Mouse (Mus musculus): ENCODE results near the gene Olfr209. TPM values are rescaled to one million over a fixed set of nuclear protein-coding genes. Genes with fewer than 3 reads are reported as not detected.
"Not testable (repeated sequence)": the region's sequence is repeated elsewhere in the genome, so short reads cannot be mapped to it uniquely, and the experiment has no call there.

The Olfr209 gene
- polyA plus RNA-seq, 1 experiment, result not detected

- Histone ChIP-seq H3K4me3 (replicated peaks; ENCODE audit: control insufficient read depth, low read depth, low read length) (no peak overlapping the region), H3K27ac (ENCODE audit: control insufficient read depth, insufficient read depth, low read depth, low read length, poor library complexity) (no peak overlapping the region), H3K4me1 (ENCODE audit: control insufficient read depth, insufficient read depth, low read length) (no peaks in the 10 kb centered on the region)
- no peak for TF ChIP-seq CTCF (IDR thresholded peaks at IDR 0.05; ENCODE audit: control insufficient read depth, insufficient read depth, low read length)
- no peak for TF ChIP-seq POLR2A (IDR thresholded peaks at IDR 0.05; ENCODE audit: borderline replicate concordance, control insufficient read depth, low read depth, low read length)
- WGBS, result 54% methylated on average over 3 of the region's 3 CpGs
These were observed 29.5 kb upstream of the Olfr209 start for GRCm38 (mm10) chr16:59393300-59393699.

GRCm38 (mm10) chr16:59349146-59349545, 14.6 kb downstream of the Olfr209 start, which contains the start of gene Olfr206:
Gene Olfr206, minus strand, starts transcription at chr16:59349246.
- Histone ChIP-seq H3K4me1 (ENCODE audit: control insufficient read depth, insufficient read depth, low read length) (no peaks in the 10 kb centered on the region), H3K4me3 (replicated peaks; ENCODE audit: control insufficient read depth, low read depth, low read length) (no peak within 1 kb of the TSS), H3K27ac (ENCODE audit: control insufficient read depth, insufficient read depth, low read depth, low read length, poor library complexity) (no peak within 1 kb of the TSS)
- WGBS, result 70% methylated on average over 1 of the region's 1 CpGs
- TF ChIP-seq CTCF (IDR thresholded peaks at IDR 0.05; ENCODE audit: control insufficient read depth, insufficient read depth, low read length) (no peak), POLR2A (IDR thresholded peaks at IDR 0.05; ENCODE audit: borderline replicate concordance, control insufficient read depth, low read depth, low read length) (no peak)

GRCm38 (mm10) chr16:59331038-59331437, 32.8 kb downstream of the Olfr209 start, which contains the start of gene Olfr205:
Gene Olfr205, minus strand, starts transcription at chr16:59331138.
- no peak for TF ChIP-seq CTCF (IDR thresholded peaks at IDR 0.05; ENCODE audit: control insufficient read depth, insufficient read depth, low read length)
- no peak for TF ChIP-seq POLR2A (IDR thresholded peaks at IDR 0.05; ENCODE audit: borderline replicate concordance, control insufficient read depth, low read depth, low read length)
- Histone ChIP-seq H3K4me3 (replicated peaks; ENCODE audit: control insufficient read depth, low read depth, low read length) (no peak within 1 kb of the TSS), H3K4me1 (ENCODE audit: control insufficient read depth, insufficient read depth, low read length) (no peaks in the 10 kb centered on the region), H3K27ac (ENCODE audit: control insufficient read depth, insufficient read depth, low read depth, low read length, poor library complexity) (no peak within 1 kb of the TSS)

- not testable (repeated sequence) for H3K4me3 ChIP-seq (replicated peaks; ENCODE audit: control insufficient read depth, low read depth, low read length); H3K27ac ChIP-seq (ENCODE audit: control insufficient read depth, insufficient read depth, low read depth, low read length, poor library complexity); H3K4me1 ChIP-seq (ENCODE audit: control insufficient read depth, insufficient read depth, low read length)
- 26% methylated on average over 1 of the region's 1 CpGs for WGBS
These were observed 40.5 kb downstream of the Olfr209 start for GRCm38 (mm10) chr16:59323262-59323661.

GRCm38 (mm10) chr16:59318148-59318547, 45.6 kb downstream of the Olfr209 start, which contains the start of gene Olfr204:
Gene Olfr204, minus strand, starts transcription at chr16:59318248.
- TF ChIP-seq CTCF (IDR thresholded peaks at IDR 0.05; ENCODE audit: control insufficient read depth, insufficient read depth, low read length) (no peak), POLR2A (IDR thresholded peaks at IDR 0.05; ENCODE audit: borderline replicate concordance, control insufficient read depth, low read depth, low read length) (no peak)
- H3K4me1 ChIP-seq (ENCODE audit: control insufficient read depth, insufficient read depth, low read length), result no peaks in the 10 kb centered on the region
- H3K4me3 ChIP-seq (replicated peaks; ENCODE audit: control insufficient read depth, low read depth, low read length), result no peak within 1 kb of the TSS
- no peak within 1 kb of the TSS for H3K27ac ChIP-seq (ENCODE audit: control insufficient read depth, insufficient read depth, low read depth, low read length, poor library complexity)

Other genes with a start within 250 kb of the Olfr209 start
- not detected in 2 replicates for gene Olfr194, start 242.9 kb downstream of the Olfr209 start, polyA plus RNA-seq (2011; ENCODE audit: insufficient read depth, insufficient read length, low replicate concordance, missing spikeins)
- not detected in 2 replicates for gene Olfr195, start 216.9 kb downstream of the Olfr209 start, polyA plus RNA-seq (2011; ENCODE audit: insufficient read depth, insufficient read length, low replicate concordance, missing spikeins)
- not detected in 2 replicates for gene Olfr196, start 193.5 kb downstream of the Olfr209 start, polyA plus RNA-seq (2011; ENCODE audit: insufficient read depth, insufficient read length, low replicate concordance, missing spikeins)
- gene Olfr198, start 160.5 kb downstream of the Olfr209 start, polyA plus RNA-seq (2011; ENCODE audit: insufficient read depth, insufficient read length, low replicate concordance, missing spikeins), result not detected in 2 replicates
- gene Olfr199, start 144.2 kb downstream of the Olfr209 start, polyA plus RNA-seq (2011; ENCODE audit: insufficient read depth, insufficient read length, low replicate concordance, missing spikeins), result not detected in 2 replicates
- not detected in 2 replicates for gene Olfr201, start 91.4 kb downstream of the Olfr209 start, polyA plus RNA-seq (2011; ENCODE audit: insufficient read depth, insufficient read length, low replicate concordance, missing spikeins)
- gene Olfr202, start 77.2 kb downstream of the Olfr209 start, polyA plus RNA-seq (2011; ENCODE audit: insufficient read depth, insufficient read length, low replicate concordance, missing spikeins), result not detected in 2 replicates
- not detected in 2 replicates for gene Olfr203, start 65.1 kb downstream of the Olfr209 start, polyA plus RNA-seq (2011; ENCODE audit: insufficient read depth, insufficient read length, low replicate concordance, missing spikeins)
- gene Olfr204, start 45.7 kb downstream of the Olfr209 start, polyA plus RNA-seq (2011; ENCODE audit: insufficient read depth, insufficient read length, low replicate concordance, missing spikeins), result not detected in 2 replicates
- not detected in 2 replicates for gene Olfr205, start 32.9 kb downstream of the Olfr209 start, polyA plus RNA-seq (2011; ENCODE audit: insufficient read depth, insufficient read length, low replicate concordance, missing spikeins)
- gene Olfr206, start 14.7 kb downstream of the Olfr209 start, polyA plus RNA-seq (2011; ENCODE audit: insufficient read depth, insufficient read length, low replicate concordance, missing spikeins), result not detected in 2 replicates
- gene Gabrr3, start 43.3 kb upstream of the Olfr209 start, polyA plus RNA-seq (2011; ENCODE audit: insufficient read depth, insufficient read length, low replicate concordance, missing spikeins), result not detected in 2 replicates
- gene Riox2, start 107.8 kb upstream of the Olfr209 start, polyA plus RNA-seq (2011; ENCODE audit: insufficient read depth, insufficient read length, low replicate concordance, missing spikeins), result 10.4 and 14.6 TPM in 2 replicates
- 2.4 and 6.1 TPM in 2 replicates for gene Crybg3, start 237.0 kb upstream of the Olfr209 start, polyA plus RNA-seq (2011; ENCODE audit: insufficient read depth, insufficient read length, low replicate concordance, missing spikeins)